Mouse (Mus musculus): ENCODE measurements around the gene Rarb. TPM values are rescaled to one million over a fixed set of nuclear protein-coding genes. Genes with fewer than 3 reads are reported as not detected.

The Rarb gene
- total and polyA plus RNA-seq, 3 experiments = 0.11 TPM; not detected in 2

DNA sequence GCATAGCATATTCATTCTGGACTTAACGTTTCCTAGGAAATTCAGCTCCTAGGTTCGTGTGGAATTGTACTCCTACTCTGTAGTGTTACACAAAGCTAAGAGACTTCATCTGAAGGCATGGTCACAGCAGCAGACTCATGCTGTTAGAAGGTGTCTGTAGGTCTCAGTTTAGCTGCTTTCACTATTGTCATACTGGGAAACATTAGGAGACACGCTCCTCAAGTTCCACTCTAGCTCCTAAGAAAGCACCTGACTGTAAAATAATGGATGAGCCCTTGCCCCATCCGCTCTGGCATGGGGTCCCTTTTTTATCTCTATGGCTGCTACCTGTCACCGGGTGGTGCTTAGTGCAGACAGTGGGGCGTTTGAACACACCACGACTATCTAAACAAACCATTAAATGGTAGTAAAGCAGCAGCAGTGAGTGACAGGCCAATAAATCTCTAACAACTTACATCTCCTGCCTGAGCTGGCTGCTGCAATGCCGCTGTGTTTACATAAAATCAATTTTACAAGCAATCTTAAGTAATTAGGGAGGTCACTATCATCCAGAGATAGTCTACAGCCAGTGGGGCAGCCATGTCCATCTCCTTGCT, 214.4 kb downstream of the Rarb start:
- TF ChIP-seq TAL1 (conservative IDR thresholded peaks at IDR 0.05; ENCODE audit: low read depth, low read length) (no peak), GATA1 (IDR thresholded peaks at IDR 0.05; ENCODE audit: borderline replicate concordance, low read length) (no peak), GATA2 (IDR thresholded peaks at IDR 0.05; ENCODE audit: borderline replicate concordance, low read depth, low read length) (no peak), CTCF (IDR thresholded peaks at IDR 0.05; ENCODE audit: low read depth, low read length) (no peak), POLR2AphosphoS5 (IDR thresholded peaks at IDR 0.05; ENCODE audit: insufficient replicate concordance, low read depth, low read length) (no peak)
- Histone ChIP-seq H3K36me3 (replicated peaks) (no peaks in the 10 kb centered on the region), H3K4me1 (ENCODE audit: insufficient read depth, low read depth, low read length) (no peaks in the 10 kb centered on the region), H3K9me3 (replicated peaks) (no peaks in the 10 kb centered on the region), H3K27me3 (ENCODE audit: insufficient read depth, low read length) (no peaks in the 10 kb centered on the region), H3K4me3 (ENCODE audit: low read depth, low read length) (no peak overlapping the region)
- DNase-seq (ENCODE audit: low spot score) = no peak
- ATAC-seq (ENCODE audit: extremely low read depth, insufficient number of reproducible peaks, low FRiP score, poor library complexity, severe bottlenecking) = no peak

DNA sequence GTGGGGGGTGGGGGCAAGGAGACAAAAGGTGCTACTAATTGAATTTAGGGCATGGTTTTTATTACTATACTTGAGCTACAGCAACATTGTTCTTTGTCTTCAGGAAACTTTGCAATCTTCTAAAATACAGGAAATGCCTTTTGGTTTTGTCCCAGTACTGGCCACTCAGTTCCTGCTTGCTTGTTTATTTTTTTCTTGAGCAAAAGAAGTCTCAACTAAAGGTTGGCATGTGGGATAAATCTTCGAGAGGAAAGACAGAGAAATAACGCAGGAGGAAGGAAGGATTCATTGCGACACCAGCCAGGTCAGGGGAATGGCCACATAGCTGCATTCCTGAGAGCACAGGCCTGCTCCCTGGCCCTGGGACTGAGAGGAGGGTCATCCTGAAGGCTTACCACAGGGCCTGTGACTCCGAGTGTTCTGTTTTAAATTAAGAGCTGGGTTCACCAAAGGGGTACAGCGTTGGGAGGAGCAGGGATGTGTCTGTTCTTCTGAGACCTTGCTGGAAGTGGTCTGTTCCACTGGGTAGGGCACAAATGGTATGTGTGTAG, 215.8 kb downstream of the Rarb start:
- ATAC-seq (ENCODE audit: extremely low read depth, insufficient number of reproducible peaks, low FRiP score, poor library complexity, severe bottlenecking) (no peak), DNase-seq (ENCODE audit: low spot score) (no peak)
- no peaks in the 10 kb centered on the region for H3K9me3 ChIP-seq (replicated peaks)
- H3K4me1 ChIP-seq (ENCODE audit: insufficient read depth, low read depth, low read length) = no peaks in the 10 kb centered on the region
- H3K4me3 ChIP-seq (ENCODE audit: low read depth, low read length) = no peak overlapping the region
- no peak for TF ChIP-seq GATA1 (IDR thresholded peaks at IDR 0.05; ENCODE audit: borderline replicate concordance, low read length)
- TF ChIP-seq GATA2 (IDR thresholded peaks at IDR 0.05; ENCODE audit: borderline replicate concordance, low read depth, low read length) = no peak
- no peak for TF ChIP-seq POLR2AphosphoS5 (IDR thresholded peaks at IDR 0.05; ENCODE audit: insufficient replicate concordance, low read depth, low read length)
- no peak for TF ChIP-seq TAL1 (conservative IDR thresholded peaks at IDR 0.05; ENCODE audit: low read depth, low read length)
- no peak for TF ChIP-seq CTCF (IDR thresholded peaks at IDR 0.05; ENCODE audit: low read depth, low read length)
- no peaks in the 10 kb centered on the region for H3K36me3 ChIP-seq (replicated peaks)
- H3K27me3 ChIP-seq (ENCODE audit: insufficient read depth, low read length) = 0 out of 2 replicates have a peak, but pooled peaks cover under 1% of the 10 kb centered on the region

DNA sequence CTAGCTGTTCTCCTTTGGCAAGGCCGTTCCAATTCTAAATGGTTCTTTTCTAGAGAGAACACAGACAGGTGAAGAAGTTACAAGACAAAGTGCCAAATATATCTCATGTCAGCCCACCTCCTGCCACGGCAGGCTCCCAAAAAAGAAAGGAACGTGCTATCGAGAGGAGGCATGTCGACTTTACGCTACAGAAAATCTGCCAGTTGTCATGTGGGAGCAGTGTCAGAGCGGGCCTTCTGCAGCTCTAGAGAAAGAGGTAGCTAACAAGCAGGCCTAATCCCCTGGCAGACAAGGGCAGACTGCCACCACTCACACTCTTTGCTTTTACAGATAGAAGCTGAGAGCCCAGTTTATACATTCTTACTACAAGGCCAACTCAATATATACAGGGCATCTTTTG, 219.7 kb downstream of the Rarb start:
- DNase-seq (ENCODE audit: low spot score) (no peak), ATAC-seq (ENCODE audit: extremely low read depth, insufficient number of reproducible peaks, low FRiP score, poor library complexity, severe bottlenecking) (no peak)
- H3K36me3 ChIP-seq (replicated peaks) = no peaks in the 10 kb centered on the region
- TF ChIP-seq POLR2AphosphoS5 (IDR thresholded peaks at IDR 0.05; ENCODE audit: insufficient replicate concordance, low read depth, low read length) = no peak
- no peak for TF ChIP-seq GATA2 (IDR thresholded peaks at IDR 0.05; ENCODE audit: borderline replicate concordance, low read depth, low read length)
- no peak for TF ChIP-seq CTCF (IDR thresholded peaks at IDR 0.05; ENCODE audit: low read depth, low read length)
- no peak for TF ChIP-seq GATA1 (IDR thresholded peaks at IDR 0.05; ENCODE audit: borderline replicate concordance, low read length)
- TF ChIP-seq TAL1 (conservative IDR thresholded peaks at IDR 0.05; ENCODE audit: low read depth, low read length) = no peak
- H3K9me3 ChIP-seq (replicated peaks) = no peaks in the 10 kb centered on the region
- H3K4me3 ChIP-seq (ENCODE audit: low read depth, low read length) = no peak overlapping the region
- H3K27me3 ChIP-seq (ENCODE audit: insufficient read depth, low read length) = peaks cover 9% of the 10 kb centered on the region; the same call in 1 of the 2 replicates
- no peaks in the 10 kb centered on the region for H3K4me1 ChIP-seq (ENCODE audit: insufficient read depth, low read depth, low read length)

DNA sequence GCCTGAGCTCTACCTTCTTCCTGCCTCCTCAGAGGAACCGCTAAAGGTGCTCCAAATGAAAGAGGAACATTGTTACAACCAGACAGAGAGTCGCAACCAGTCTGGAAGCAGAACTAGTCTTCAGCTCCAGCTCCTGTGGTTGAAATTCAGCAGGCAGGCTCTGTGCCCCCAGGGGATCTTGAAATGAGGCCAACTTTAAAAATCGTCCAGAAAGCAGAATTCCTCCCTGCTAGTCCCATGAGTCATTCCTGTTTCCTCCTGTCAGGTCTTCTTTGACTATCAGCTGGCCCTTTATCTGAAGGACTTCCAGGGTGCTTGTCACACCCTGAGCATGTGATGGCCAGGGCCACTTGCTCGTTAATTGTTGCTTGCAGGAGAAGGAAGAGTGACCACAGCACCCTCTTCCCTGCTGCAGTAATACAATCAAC, 220.9 kb downstream of the Rarb start:
- no peaks in the 10 kb centered on the region for H3K36me3 ChIP-seq (replicated peaks)
- H3K27me3 ChIP-seq (ENCODE audit: insufficient read depth, low read length) = peaks cover 9% of the 10 kb centered on the region; the same call in 1 of the 2 replicates
- H3K4me3 ChIP-seq (ENCODE audit: low read depth, low read length) = no peak overlapping the region
- TF ChIP-seq GATA1 (IDR thresholded peaks at IDR 0.05; ENCODE audit: borderline replicate concordance, low read length) (no peak), TAL1 (conservative IDR thresholded peaks at IDR 0.05; ENCODE audit: low read depth, low read length) (no peak), POLR2AphosphoS5 (IDR thresholded peaks at IDR 0.05; ENCODE audit: insufficient replicate concordance, low read depth, low read length) (no peak), CTCF (IDR thresholded peaks at IDR 0.05; ENCODE audit: low read depth, low read length) (no peak), GATA2 (IDR thresholded peaks at IDR 0.05; ENCODE audit: borderline replicate concordance, low read depth, low read length) (no peak)
- DNase-seq (ENCODE audit: low spot score) (no peak), ATAC-seq (ENCODE audit: extremely low read depth, insufficient number of reproducible peaks, low FRiP score, poor library complexity, severe bottlenecking) (no peak)
- H3K9me3 ChIP-seq (replicated peaks) = no peaks in the 10 kb centered on the region
- H3K4me1 ChIP-seq (ENCODE audit: insufficient read depth, low read depth, low read length) = no peaks in the 10 kb centered on the region

DNA sequence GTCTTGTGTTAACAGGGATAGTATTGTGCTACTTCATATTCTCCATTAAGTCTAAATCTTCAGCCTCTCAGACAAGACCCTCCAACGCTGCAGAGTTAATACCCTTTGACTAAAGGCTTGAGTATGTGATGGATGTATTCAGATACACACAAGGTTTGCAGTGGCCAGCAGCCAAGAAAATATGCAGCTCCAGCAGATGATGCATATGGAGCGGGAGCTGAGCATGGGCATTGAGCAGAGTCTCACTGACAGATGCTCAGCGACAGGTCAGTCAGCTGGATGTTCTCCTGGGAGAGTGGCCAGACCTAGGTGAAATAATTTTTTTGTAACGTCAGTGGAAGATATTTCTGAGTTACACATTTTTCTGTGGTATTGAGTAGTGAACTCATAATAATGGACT, 229.8 kb downstream of the Rarb start:
- no peak for DNase-seq (ENCODE audit: low spot score)
- no peak for TF ChIP-seq TAL1 (conservative IDR thresholded peaks at IDR 0.05; ENCODE audit: low read depth, low read length)
- TF ChIP-seq POLR2AphosphoS5 (IDR thresholded peaks at IDR 0.05; ENCODE audit: insufficient replicate concordance, low read depth, low read length) = no peak
- no peak for TF ChIP-seq GATA1 (IDR thresholded peaks at IDR 0.05; ENCODE audit: borderline replicate concordance, low read length)
- no peak for TF ChIP-seq GATA2 (IDR thresholded peaks at IDR 0.05; ENCODE audit: borderline replicate concordance, low read depth, low read length)
- no peak for TF ChIP-seq CTCF (IDR thresholded peaks at IDR 0.05; ENCODE audit: low read depth, low read length)
- Histone ChIP-seq H3K4me1 (ENCODE audit: insufficient read depth, low read depth, low read length) (no peaks in the 10 kb centered on the region), H3K27me3 (ENCODE audit: insufficient read depth, low read length) (no peaks in the 10 kb centered on the region), H3K36me3 (replicated peaks) (no peaks in the 10 kb centered on the region), H3K4me3 (ENCODE audit: low read depth, low read length) (no peak overlapping the region), H3K9me3 (replicated peaks) (no peaks in the 10 kb centered on the region)
- no peak for ATAC-seq (ENCODE audit: extremely low read depth, insufficient number of reproducible peaks, low FRiP score, poor library complexity, severe bottlenecking)

DNA sequence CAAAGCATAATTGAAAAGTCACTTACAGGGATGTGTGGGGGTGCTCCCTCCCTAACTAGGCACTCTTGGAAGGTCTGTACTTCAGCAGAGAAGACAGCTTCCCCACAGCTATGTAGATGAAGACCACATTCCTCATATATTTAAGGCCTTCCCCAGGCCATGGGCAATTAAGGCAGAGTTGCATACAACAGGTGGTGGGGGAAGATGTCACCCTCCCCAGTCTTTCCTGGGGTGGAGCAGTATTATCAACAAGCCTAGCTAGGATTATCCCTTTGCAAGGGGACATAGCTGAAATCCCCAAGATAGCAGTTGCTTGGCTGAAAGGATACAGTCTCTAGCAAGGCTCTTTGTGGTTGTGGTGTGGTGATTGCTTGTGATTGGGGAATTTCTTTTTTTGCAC, 240.9 kb downstream of the Rarb start:
- no peak for ATAC-seq (ENCODE audit: extremely low read depth, insufficient number of reproducible peaks, low FRiP score, poor library complexity, severe bottlenecking)
- TF ChIP-seq GATA2 (IDR thresholded peaks at IDR 0.05; ENCODE audit: borderline replicate concordance, low read depth, low read length) = no peak
- TF ChIP-seq CTCF (IDR thresholded peaks at IDR 0.05; ENCODE audit: low read depth, low read length) = no peak
- no peak for TF ChIP-seq POLR2AphosphoS5 (IDR thresholded peaks at IDR 0.05; ENCODE audit: insufficient replicate concordance, low read depth, low read length)
- no peak for TF ChIP-seq TAL1 (conservative IDR thresholded peaks at IDR 0.05; ENCODE audit: low read depth, low read length)

More for the DNA sequence above, 240.9 kb downstream of the Rarb start:
- H3K4me1 ChIP-seq (ENCODE audit: insufficient read depth, low read depth, low read length) = no peaks in the 10 kb centered on the region
- H3K27me3 ChIP-seq (ENCODE audit: insufficient read depth, low read length) = peaks cover 9% of the 10 kb centered on the region; the same call in 1 of the 2 replicates
- no peaks in the 10 kb centered on the region for H3K9me3 ChIP-seq (replicated peaks)
- no peak for DNase-seq (ENCODE audit: low spot score)
- H3K4me3 ChIP-seq (ENCODE audit: low read depth, low read length) = no peak overlapping the region
- H3K36me3 ChIP-seq (replicated peaks) = no peaks in the 10 kb centered on the region
